Mouse (Mus musculus) spleen, adult 10 weeks (tissue): ENCODE results near the gene Gm21693. TPM values are rescaled to one million over a fixed set of nuclear protein-coding genes. Genes with fewer than 3 reads are reported as not detected.

Experiments
- polyA plus RNA-seq: library from polyadenylated mRNA; stranded (reverse); fragments of 350-450 nt; fragmentation: Illumina TruSeq; extraction: RNeasy Lipid Tissue Mini Kit (QIAGEN cat#74804); gene quantifications from one replicate; pipeline ENCODE4 v1.2.3, GENCODE M21; 2015; ENCODE audit warnings: low replicate concordance; ENCODE audit not compliant: insufficient read depth

Gene Gm21693
- polyA plus RNA-seq = not detected

GRCm38 (mm10) chrY:3345229-3345628 is at the start of gene Gm21693:
TSS of gene Gm21693 (minus strand) at chrY:3345329.

GRCm38 (mm10) chrY:3306349-3306748 is 38.8 kb downstream of the Gm21693 start, which contains the start of gene Gm21677:
TSS of gene Gm21677 (minus strand) at chrY:3306449.

Other genes with a start within 250 kb of the Gm21693 start
- gene Gm21677, start 38.9 kb downstream of the Gm21693 start, polyA plus RNA-seq = not detected
- gene Gm21704, start 64.8 kb upstream of the Gm21693 start, polyA plus RNA-seq = not detected
- gene Gm21708, start 64.8 kb upstream of the Gm21693 start, polyA plus RNA-seq = not detected